Mouse (Mus musculus): ENCODE data around the gene Samhd1. TPM values are rescaled to one million over a fixed set of nuclear protein-coding genes. Genes with fewer than 3 reads are reported as not detected.

Samhd1 gene
- polyA plus RNA-seq, 1 experiment from 2014 or later: 29.4 TPM

DNA sequence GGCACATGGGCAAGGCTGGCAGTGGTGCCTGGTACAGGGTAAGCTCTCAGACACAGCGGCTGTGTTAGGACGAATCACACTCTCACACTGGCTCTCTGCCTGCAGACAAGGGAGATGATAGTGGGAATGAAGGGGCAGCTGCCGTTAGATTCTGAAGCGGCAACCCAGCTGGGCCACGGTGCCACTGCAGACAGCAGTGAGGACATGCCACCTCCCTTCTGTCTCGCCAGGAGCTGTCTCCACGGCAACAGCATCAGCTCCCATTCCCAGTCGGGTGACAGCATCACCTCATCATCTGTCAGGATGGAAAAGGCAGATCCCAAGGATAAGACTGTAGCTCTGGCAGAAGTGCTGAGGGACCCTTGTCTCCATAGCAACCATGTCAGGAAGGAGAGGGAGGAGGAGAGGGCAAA is 85.2 kb downstream of the Samhd1 start:
- Histone ChIP-seq H3K27ac (no peak overlapping the region), H3K27me3 (ENCODE audit: poor library complexity, severe bottlenecking) (no peaks in the 10 kb centered on the region), H3K36me3 (replicated peaks) (peaks cover 100% of the 10 kb centered on the region), H3K4me1 (peaks cover 10% of the 10 kb centered on the region), H3K9me3 (no peaks in the 10 kb centered on the region), H3K4me3 (no peak overlapping the region)
- 82% methylated on average over 8 of the region's 8 CpGs for WGBS
- no peak for DNase-seq (ENCODE audit: extremely low spot score, low spot score)

DNA sequence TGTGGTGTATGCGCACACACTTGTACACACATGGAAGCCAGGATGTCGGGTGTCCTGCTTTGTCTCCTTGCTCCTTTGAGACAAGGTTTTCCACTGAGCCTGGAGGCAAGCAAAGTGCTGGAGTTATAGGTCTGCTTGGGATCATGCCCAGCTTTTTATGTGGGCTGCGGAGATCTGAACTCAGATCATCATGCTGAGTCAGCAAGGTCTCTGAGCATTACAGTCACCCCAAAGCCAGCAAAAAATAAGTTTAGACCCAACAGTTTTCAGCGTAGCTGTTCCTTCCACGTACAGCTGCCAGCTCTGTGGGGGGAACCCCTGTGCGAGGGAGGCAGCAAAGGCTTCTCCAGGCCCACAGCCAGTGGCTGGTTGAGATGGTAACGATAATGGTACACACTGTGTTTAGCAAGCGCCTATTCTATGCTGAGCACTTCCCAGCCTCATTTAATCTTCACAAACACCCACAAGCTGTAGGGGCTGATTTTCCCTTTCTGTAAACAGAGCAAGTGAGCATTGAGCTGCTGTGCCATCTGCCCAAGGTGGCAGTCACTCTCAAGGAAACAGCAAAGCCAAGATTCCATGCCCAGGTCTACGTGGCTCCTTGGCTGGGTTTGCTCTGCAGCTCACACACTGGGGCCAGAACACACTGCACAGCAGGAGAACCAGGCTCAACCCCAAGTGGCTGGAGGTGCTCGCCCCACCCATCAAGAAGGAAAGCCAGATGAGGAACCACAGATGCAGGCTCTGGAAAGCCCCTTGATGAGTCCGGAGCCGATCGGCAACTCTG is 86.5 kb downstream of the Samhd1 start:
- Histone ChIP-seq H3K36me3 (replicated peaks) (peaks cover 100% of the 10 kb centered on the region), H3K9me3 (no peaks in the 10 kb centered on the region)
- 93% methylated on average over 13 of the region's 13 CpGs for WGBS

More for the DNA sequence above, 86.5 kb downstream of the Samhd1 start:
- no peaks in the 10 kb centered on the region for H3K27me3 ChIP-seq (ENCODE audit: poor library complexity, severe bottlenecking)
- no peak for DNase-seq (ENCODE audit: extremely low spot score, low spot score)
- no peak overlapping the region for H3K4me3 ChIP-seq
- H3K27ac ChIP-seq: no peak overlapping the region
- H3K4me1 ChIP-seq: peaks cover 10% of the 10 kb centered on the region

Other genes with a start within 250 kb of the Samhd1 start
- 0.60 and 0.94 TPM in 2 replicates for gene Sla2, start 248.1 kb downstream of the Samhd1 start, polyA plus RNA-seq (2016; fragmentation: Nextera tagmentation; extraction: Ambion mirVana)
- gene Ndrg3, start 143.2 kb downstream of the Samhd1 start, polyA plus RNA-seq (2016; fragmentation: Nextera tagmentation; extraction: Ambion mirVana): 44.6 and 46.4 TPM in 2 replicates
- gene Dsn1, start 128.1 kb downstream of the Samhd1 start, polyA plus RNA-seq (2016; fragmentation: Nextera tagmentation; extraction: Ambion mirVana): 58.0 and 59.1 TPM in 2 replicates
- 3.5 and 4.0 TPM in 2 replicates for gene Soga1, start 56.0 kb downstream of the Samhd1 start, polyA plus RNA-seq (2016; fragmentation: Nextera tagmentation; extraction: Ambion mirVana)
- not detected in 2 replicates for gene Tldc2, start 48.2 kb downstream of the Samhd1 start, polyA plus RNA-seq (2016; fragmentation: Nextera tagmentation; extraction: Ambion mirVana)
- 27.2 and 30.5 TPM in 2 replicates for gene Rbl1, start 69.3 kb upstream of the Samhd1 start, polyA plus RNA-seq (2016; fragmentation: Nextera tagmentation; extraction: Ambion mirVana)
- gene Rpn2, start 143.8 kb upstream of the Samhd1 start, polyA plus RNA-seq (2016; fragmentation: Nextera tagmentation; extraction: Ambion mirVana): 293 and 298 TPM in 2 replicates
- gene Mroh8, start 144.3 kb upstream of the Samhd1 start, polyA plus RNA-seq (2016; fragmentation: Nextera tagmentation; extraction: Ambion mirVana): 0.81 and 0.87 TPM in 2 replicates
- 0.34 TPM in 1 of 2 replicates, not detected in the other for gene Ghrh, start 212.2 kb upstream of the Samhd1 start, polyA plus RNA-seq (2016; fragmentation: Nextera tagmentation; extraction: Ambion mirVana)
- gene Manbal, start 232.3 kb upstream of the Samhd1 start, polyA plus RNA-seq (2016; fragmentation: Nextera tagmentation; extraction: Ambion mirVana): 64.4 and 68.1 TPM in 2 replicates